Mouse (Mus musculus) ES-CJ7 (cell line): ENCODE data around the gene Trpm4.

Experiments
- DNase-seq: peaks from one replicate; pipeline ENCODE4 v3.0.0; 2011; ENCODE audit warnings: low read depth, low spot score

Trpm4 gene

DNA sequence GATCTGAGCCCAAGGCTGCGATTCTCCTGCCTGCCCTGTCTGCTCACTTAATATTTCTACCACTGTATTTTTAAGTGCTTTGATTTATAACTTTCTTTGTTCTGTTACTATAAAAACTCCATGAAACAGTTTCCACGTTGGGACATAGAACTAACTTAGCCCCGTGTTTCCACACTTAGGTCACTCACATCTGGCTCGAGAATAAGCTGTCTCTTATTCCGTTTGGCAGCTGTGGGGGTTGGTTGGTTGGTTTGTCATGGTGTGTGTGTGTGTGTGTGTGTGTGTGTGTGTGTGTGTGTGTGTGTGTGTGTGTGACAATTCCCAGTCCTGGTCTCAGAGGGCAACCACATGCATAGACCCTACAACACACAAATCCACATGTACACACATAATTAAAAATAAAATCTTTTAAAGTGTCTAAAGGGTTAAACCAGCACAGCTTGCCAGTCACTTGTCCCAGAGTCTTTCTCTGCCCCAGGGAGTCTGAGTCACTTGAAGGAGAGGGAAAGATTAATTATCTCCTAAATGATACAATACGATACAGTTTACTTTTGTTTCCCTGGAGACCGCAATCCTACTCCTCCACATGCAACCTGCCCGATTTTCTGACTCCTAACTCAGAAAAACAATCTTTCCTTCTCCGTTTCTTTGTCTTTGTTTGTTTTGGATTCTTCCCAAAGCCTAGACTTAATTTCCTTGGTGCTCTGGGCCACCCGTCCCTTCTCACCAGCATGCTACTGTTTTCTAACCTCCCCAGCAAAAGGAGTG lies 20.7 kb downstream of the Trpm4 start:
- DNase-seq, result no peak

DNA sequence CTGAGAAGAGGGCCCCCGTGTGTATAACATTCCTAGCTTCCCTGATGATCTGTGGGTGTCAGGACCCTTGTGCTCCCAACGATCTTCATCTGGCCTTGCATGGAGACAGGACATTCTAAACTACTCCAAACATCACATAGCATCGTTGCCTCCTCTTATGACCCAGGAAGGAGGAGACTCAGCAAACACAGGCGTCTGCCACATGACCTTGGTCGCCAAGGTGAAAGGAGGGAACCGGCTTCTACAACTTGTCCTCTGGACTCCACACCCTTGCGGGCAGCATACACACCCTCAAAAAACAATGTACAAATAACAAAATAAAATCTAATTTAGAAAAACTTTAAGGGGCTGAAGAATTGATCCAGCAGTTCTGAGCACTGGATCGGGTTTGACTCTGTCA lies 21.6 kb downstream of the Trpm4 start:
- peak; percentile 45 for DNase-seq

DNA sequence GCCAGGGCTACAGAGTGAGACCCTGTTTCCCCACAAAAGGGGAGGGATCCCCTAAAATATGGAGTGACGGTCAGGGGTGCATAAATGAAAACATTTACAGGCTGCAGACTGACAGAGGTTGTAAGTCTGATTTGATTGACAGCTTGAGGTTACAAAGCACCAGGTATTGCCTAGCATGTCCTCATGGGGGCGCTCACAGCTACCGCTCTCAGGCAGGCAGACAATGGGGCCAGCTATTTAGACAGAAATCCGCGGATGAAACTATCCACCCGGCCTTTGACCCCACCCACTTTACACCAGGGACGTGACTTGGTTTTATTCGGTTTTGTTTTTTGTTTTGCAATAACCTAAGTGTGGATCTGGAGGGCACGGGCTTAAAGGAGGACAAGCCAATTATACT lies 24.1 kb downstream of the Trpm4 start:
- DNase-seq, result peak; percentile 83

- DNase-seq, result peak; percentile 39
These were observed 24.9 kb downstream of the Trpm4 start for GRCm38 (mm10) chr7:45308551-45309240.

- DNase-seq, result peak; percentile 94
These were observed 28.3 kb downstream of the Trpm4 start for GRCm38 (mm10) chr7:45305275-45305674.

DNA sequence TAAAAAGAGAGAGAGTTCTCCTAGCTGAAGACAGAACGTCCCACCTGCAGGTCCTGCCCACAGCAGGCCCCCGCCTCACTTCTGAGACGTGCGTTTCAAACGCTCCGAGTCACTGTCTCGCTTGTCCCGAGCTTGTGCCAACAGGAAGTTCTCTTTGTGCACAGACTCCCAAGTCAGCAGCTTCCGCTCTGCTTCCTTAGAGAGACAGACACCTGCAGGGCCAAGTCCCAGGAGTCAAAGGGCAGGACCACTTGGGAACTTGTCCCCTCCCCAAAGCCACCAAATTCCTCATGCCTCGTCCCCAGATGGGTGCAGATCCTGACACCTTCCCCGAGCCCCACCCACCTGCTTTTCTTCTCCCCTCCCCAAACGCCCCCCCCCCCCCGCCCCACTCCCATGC lies 28.7 kb downstream of the Trpm4 start:
- peak; percentile 73 for DNase-seq

GRCm38 (mm10) chr7:45302626-45303025 lies 31.0 kb downstream of the Trpm4 start:
- DNase-seq, result no peak

- DNase-seq, result peak; percentile 77
These were observed 33.3 kb downstream of the Trpm4 start for GRCm38 (mm10) chr7:45300270-45300669.

- peak; percentile 86 for DNase-seq
These were observed 33.8 kb downstream of the Trpm4 start for GRCm38 (mm10) chr7:45299752-45300151.

GRCm38 (mm10) chr7:45297563-45297962 lies 36.0 kb downstream of the Trpm4 start:
- DNase-seq, result peak; percentile 33

- DNase-seq, result no peak
These were observed 37.0 kb downstream of the Trpm4 start for GRCm38 (mm10) chr7:45296626-45297025.

DNA sequence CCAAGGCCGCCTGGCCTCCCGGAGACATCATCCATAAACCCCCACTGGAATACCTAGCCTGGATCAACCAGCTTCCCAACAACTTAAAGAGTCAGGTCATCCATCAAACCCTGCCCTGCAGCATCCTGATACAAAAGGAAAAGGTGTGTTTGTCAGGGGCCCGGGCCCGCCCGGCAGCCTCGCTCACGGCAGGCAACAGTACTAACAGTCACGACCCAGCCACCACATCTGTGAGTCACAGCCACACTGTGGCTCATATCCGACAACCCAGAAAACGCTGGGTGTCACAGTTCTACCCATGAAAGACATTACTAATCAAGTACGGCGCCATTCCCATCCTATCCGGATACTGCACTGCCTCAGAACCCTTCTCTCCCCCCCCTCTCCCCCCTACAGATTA lies 47.1 kb downstream of the Trpm4 start:
- no peak for DNase-seq

DNA sequence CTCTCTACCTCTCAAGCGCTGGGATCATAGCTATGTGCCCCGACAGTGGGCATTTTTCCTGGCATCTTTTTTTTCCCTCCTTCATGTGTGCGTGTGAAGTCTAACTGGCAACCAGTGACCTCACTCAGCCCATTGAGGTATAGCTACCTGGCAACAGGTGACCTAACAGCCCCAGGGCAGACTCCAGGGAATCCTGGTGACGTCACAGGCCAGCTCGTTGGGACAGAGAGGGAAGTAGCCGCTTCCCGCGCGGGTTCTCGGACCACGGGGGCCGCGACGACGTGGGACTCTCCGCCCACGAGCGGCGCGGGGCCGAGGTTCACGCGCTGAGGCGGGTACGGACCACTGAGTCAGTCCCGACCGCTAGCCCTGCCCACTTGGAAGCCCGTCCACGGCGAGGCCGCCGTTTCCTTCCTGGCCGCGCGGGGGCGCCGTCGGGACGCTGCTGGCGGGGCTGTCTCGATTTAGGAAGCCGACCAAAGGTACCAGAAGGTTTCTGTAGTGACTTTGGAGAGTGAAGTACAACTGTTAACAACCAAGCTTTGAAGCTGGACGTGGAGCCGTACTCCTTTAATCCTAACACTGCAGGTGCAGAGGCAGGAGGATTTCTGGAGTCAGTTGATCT lies 56.3 kb downstream of the Trpm4 start, which contains the start of gene Slc6a21:
TSS of gene Slc6a21 (plus strand) at position 378 of the 625 bp plus-strand sequence.
- DNase-seq, result peak; percentile 62

- no peak for DNase-seq
These were observed 59.9 kb downstream of the Trpm4 start for GRCm38 (mm10) chr7:45273672-45274071.

GRCm38 (mm10) chr7:45272786-45273412 lies 60.7 kb downstream of the Trpm4 start:
- peak; percentile 17 for DNase-seq

- DNase-seq, result peak; percentile 44
These were observed 68.1 kb downstream of the Trpm4 start for GRCm38 (mm10) chr7:45265518-45265917.

GRCm38 (mm10) chr7:45264348-45264747 lies 69.2 kb downstream of the Trpm4 start:
- DNase-seq, result no peak

- DNase-seq, result no peak
These were observed 70.5 kb downstream of the Trpm4 start for GRCm38 (mm10) chr7:45263006-45263607.

- no peak for DNase-seq
These were observed 71.3 kb downstream of the Trpm4 start for GRCm38 (mm10) chr7:45262266-45262665.

GRCm38 (mm10) chr7:45259281-45259680 lies 74.3 kb downstream of the Trpm4 start:
- DNase-seq, result no peak

DNA sequence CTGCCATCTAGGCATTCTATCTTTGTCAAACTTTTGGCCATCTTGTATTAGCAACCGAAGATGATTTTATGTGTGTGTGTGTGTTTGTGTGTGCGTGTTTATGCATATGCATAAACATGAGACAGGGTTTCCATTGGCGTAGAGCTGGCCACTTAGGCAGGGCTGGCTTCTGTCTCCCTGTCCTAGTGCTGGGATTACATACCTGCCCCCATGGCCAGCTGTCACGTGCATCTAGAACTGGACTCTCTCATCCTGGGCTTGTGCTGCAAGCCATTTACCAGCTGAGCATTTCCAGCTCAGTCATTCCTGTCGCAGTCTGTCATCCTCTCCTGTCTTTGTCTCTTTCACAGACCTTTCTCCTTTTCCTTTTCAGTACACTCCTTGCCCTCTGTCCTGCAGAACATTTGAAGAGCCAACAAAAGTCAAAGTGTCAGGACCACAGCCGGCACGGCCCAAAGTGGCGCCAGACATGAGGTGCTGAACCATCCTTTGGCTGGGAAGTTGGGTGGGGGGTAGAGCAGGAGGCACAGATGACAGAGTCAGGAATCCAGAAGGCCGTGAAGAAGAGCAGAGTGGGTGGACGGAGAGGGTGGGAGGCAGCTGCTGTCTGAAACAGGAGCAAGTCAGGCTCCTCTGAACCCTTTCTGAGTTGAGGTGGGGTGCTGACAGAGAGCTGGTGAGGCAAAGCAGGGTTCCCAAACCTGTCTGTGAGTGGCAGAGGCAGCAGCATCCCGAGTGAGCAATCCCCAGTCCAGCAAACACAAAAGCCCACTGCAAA lies 76.3 kb downstream of the Trpm4 start:
- no peak for DNase-seq
